25 mouse cellular contexts compared by ENCODE assay signal in genomic region chr7:126802134-126802889, GRCm38 (mm10). TPM values are rescaled to one million over a fixed set of nuclear protein-coding genes. Genes with fewer than 3 reads are reported as not detected.
DNase-seq lines count a peak whose midpoint lies in the region; ATAC-seq and TF ChIP-seq lines count a peak whose summit lies in the region.
"Had no signal": no experiment of that assay in that cellular context is flagged by ENCODE, and none has a peak within 500 bp of the region (broad histone marks: within the 10 kb centered on the region; RNA-seq: fewer than 3 reads in every experiment).

No protein-coding gene starts in this region.

- H3K27ac ChIP-seq in heart, embryonic 13.5 days (replicated peaks): peak overlapping the region; percentile 39; the same call in 1 of the 2 replicates
- no peak overlapping the region for H3K27ac ChIP-seq in heart, embryonic 11.5 days (ENCODE audit: low read depth, low read length)
- H3K27ac ChIP-seq in gastrocnemius, adult 2 months: peak overlapping the region; percentile 99
- H3K27ac ChIP-seq in macrophage: peak overlapping the region; percentile 31
- H3K27ac ChIP-seq: embryonic facial prominence, embryonic 10.5 days; forebrain, embryonic 15.5 days; heart, embryonic 10.5 days; kidney, postnatal 0 days; layer of hippocampus, adult 2 months; liver, embryonic 13.5 days; lung, embryonic 15.5 days; neural tube, embryonic 15.5 days had no signal

- H3K9me3 ChIP-seq in heart, embryonic 13.5 days: no peaks in the 10 kb centered on the region
- H3K9me3 ChIP-seq in heart, embryonic 11.5 days (replicated peaks; ENCODE audit: control insufficient read depth, low read length): no peaks in the 10 kb centered on the region
- H3K9me3 ChIP-seq: embryonic facial prominence, embryonic 10.5 days; forebrain, embryonic 15.5 days; heart, embryonic 10.5 days; liver, embryonic 13.5 days; lung, embryonic 15.5 days; neural tube, embryonic 15.5 days had no signal

- H3K36me3 ChIP-seq in heart, embryonic 13.5 days: peaks cover 29% of the 10 kb centered on the region
- peaks cover 2% of the 10 kb centered on the region for H3K36me3 ChIP-seq in heart, embryonic 11.5 days (ENCODE audit: control insufficient read depth, insufficient read depth, low read length)
- H3K36me3 ChIP-seq in macrophage (ENCODE audit: inconsistent target): peaks cover under 1% of the 10 kb centered on the region; the same call in 1 of the 2 replicates
- H3K36me3 ChIP-seq: neural tube, embryonic 15.5 days had no signal

- H3K4me1 ChIP-seq in heart, embryonic 13.5 days: peaks cover 32% of the 10 kb centered on the region
- H3K4me1 ChIP-seq in heart, embryonic 11.5 days (ENCODE audit: control insufficient read depth, insufficient read depth, low read length): peaks cover 12% of the 10 kb centered on the region

- DNase-seq in adrenal gland, adult 8-10 months: peak; percentile 62
- peak; percentile 91 for DNase-seq in gastrocnemius, adult 2 months
- no peak for DNase-seq in frontal cortex, postnatal 25 days (ENCODE audit: low spot score in 2 of 2)
- DNase-seq in lung, postnatal 10 days: no peak
- DNase-seq: cerebellum, postnatal 25 days; liver, embryonic 13.5 days; right cerebral cortex, postnatal 4 days had no signal

- H3K27me3 ChIP-seq in heart, embryonic 13.5 days (replicated peaks): no peaks in the 10 kb centered on the region
- no peaks in the 10 kb centered on the region for H3K27me3 ChIP-seq in heart, embryonic 11.5 days (ENCODE audit: control insufficient read depth, insufficient read depth, low read length)
- H3K27me3 ChIP-seq: forebrain, embryonic 15.5 days; liver, embryonic 13.5 days; lung, embryonic 15.5 days; neural tube, embryonic 15.5 days had no signal

- intact Hi-C loops in gastrocnemius, adult 2 months (cut with DNase I): loop anchor here (5.0 kb wide), 1 partner anchor 410 kb away; no protein-coding TSS in a partner anchor

- WGBS in heart, embryonic 13.5 days: 79% methylated on average over 11 of the region's 11 CpGs
- 77% methylated on average over 11 of the region's 11 CpGs for WGBS in heart, embryonic 11.5 days (ENCODE audit: insufficient replicate concordance)
- 89% methylated on average over 11 of the region's 11 CpGs for WGBS in macrophage (ENCODE audit: missing documents)

- no peak for ATAC-seq in heart, embryonic 13.5 days (ENCODE audit: extremely low read depth, insufficient number of reproducible peaks, low FRiP score, low TSS enrichment)
- no peak for ATAC-seq in heart, embryonic 11.5 days (replicated peaks; ENCODE audit: insufficient number of reproducible peaks, low FRiP score, low TSS enrichment)
- no peak for ATAC-seq in cerebellum, adult (ENCODE audit: insufficient number of reproducible peaks, low FRiP score, low TSS enrichment)
- ATAC-seq: forebrain, embryonic 15.5 days; hindbrain, embryonic 16.5 days; intestine, postnatal 0 days had no signal

- H3K9ac ChIP-seq in heart, embryonic 13.5 days: peak overlapping the region; percentile 28; the same call in 1 of the 2 replicates
- H3K9ac ChIP-seq in heart, embryonic 11.5 days (ENCODE audit: low read depth, low read length): no peak overlapping the region
- H3K9ac ChIP-seq: forebrain, embryonic 15.5 days; liver, embryonic 13.5 days; lung, embryonic 15.5 days; neural tube, embryonic 15.5 days had no signal

- no peak overlapping the region for H3K4me3 ChIP-seq in heart, embryonic 13.5 days
- no peak overlapping the region for H3K4me3 ChIP-seq in heart, embryonic 11.5 days (ENCODE audit: low read depth, low read length)
- H3K4me3 ChIP-seq in gastrocnemius, adult 2 months: peak overlapping the region; percentile 93
- H3K4me3 ChIP-seq in macrophage (ENCODE audit: inconsistent target): no peak overlapping the region
- H3K4me3 ChIP-seq: embryonic facial prominence, embryonic 10.5 days; forebrain, embryonic 15.5 days; heart, embryonic 10.5 days; layer of hippocampus, adult 2 months; liver, embryonic 13.5 days; lung, embryonic 15.5 days; neural tube, embryonic 15.5 days had no signal

- peaks cover 15% of the 10 kb centered on the region for H3K79me2 ChIP-seq in macrophage (ENCODE audit: inconsistent target)

- H3K4me2 ChIP-seq in heart, embryonic 13.5 days: no peak overlapping the region
- H3K4me2 ChIP-seq in heart, embryonic 11.5 days: no peak overlapping the region
- H3K4me2 ChIP-seq: forebrain, embryonic 15.5 days; liver, embryonic 13.5 days; lung, embryonic 15.5 days; neural tube, embryonic 15.5 days had no signal

- no peak for TF ChIP-seq CTCF in gastrocnemius, adult 2 months (IDR thresholded peaks at IDR 0.05)

RNA-seq across cellular contexts. Expression of gene Fam57b, which starts 4.8 kb away (rescaled TPM):
- 0.29 and 0.32 TPM in 2 replicates for polyA plus RNA-seq in heart, embryonic 13.5 days (2015; fragmentation: Nextera tagmentation; extraction: Ambion mirVana)
- polyA plus RNA-seq in heart, embryonic 11.5 days (2014; fragmentation: Nextera tagmentation; extraction: Ambion mirVana): 0.40 and 0.41 TPM in 2 replicates
- total RNA-seq in adrenal gland, adult 8-10 months (2022): 10 to 100 TPM in 3 of 4 experiments, 1 to 10 TPM in 1; 9.4 to 16.7 (median 13.8) TPM
- 10 to 100 TPM; 61.1 to 64.6 TPM for total RNA-seq in gastrocnemius, adult 2 months (2021)
- under 1 TPM in 4 of 26 experiments, not detected in 22; 0.44 to 0.57 (median 0.46) TPM for total RNA-seq in macrophage (2018; cell fraction: chromatin; rRNA removed)
- total RNA-seq in macrophage (2018; cell fraction: cytosol; rRNA removed): under 1 TPM in 14 of 26 experiments, not detected in 12; 0.06 to 0.30 (median 0.18) TPM
- total RNA-seq in macrophage (2018; cell fraction: nucleus; rRNA removed): 1 to 10 TPM in 1 of 26 experiments, under 1 TPM in 10, not detected in 15; 0.24 to 1.2 (median 0.49) TPM
- polyA plus RNA-seq in macrophage (2018): 0.17 to 0.25 TPM in 2 of 3 replicates, not detected in the other
- total RNA-seq: monocyte, adult 5-6 weeks had no signal

RNA-seq across cellular contexts. Expression of gene Ppp4c, which starts 10.0 kb away (rescaled TPM):
- polyA plus RNA-seq in heart, embryonic 13.5 days (2015; fragmentation: Nextera tagmentation; extraction: Ambion mirVana): 151 and 166 TPM in 2 replicates
- 204 and 213 TPM in 2 replicates for polyA plus RNA-seq in heart, embryonic 11.5 days (2014; fragmentation: Nextera tagmentation; extraction: Ambion mirVana)
- 100 to 1,000 TPM in 1 of 4 experiments, 10 to 100 TPM in 3; 85.9 to 100 (median 94.9) TPM for total RNA-seq in adrenal gland, adult 8-10 months (2022)
- total RNA-seq in gastrocnemius, adult 2 months (2021): 10 to 100 TPM; 22.8 to 25.7 TPM
- total RNA-seq in macrophage (2018; cell fraction: chromatin; rRNA removed): 100 to 1,000 TPM; 229 to 414 (median 301) TPM
- 100 to 1,000 TPM; 114 to 160 (median 137) TPM for total RNA-seq in macrophage (2018; cell fraction: cytosol; rRNA removed)
- 100 to 1,000 TPM; 130 to 231 (median 195) TPM for total RNA-seq in macrophage (2018; cell fraction: nucleus; rRNA removed)
- 62.0 to 139 TPM (median 129 TPM) in 3 replicates for polyA plus RNA-seq in macrophage (2018)

RNA-seq across cellular contexts. Expression of gene Tbx6, which starts 21.0 kb away (rescaled TPM):
- 0.32 and 0.33 TPM in 2 replicates for polyA plus RNA-seq in heart, embryonic 13.5 days (2015; fragmentation: Nextera tagmentation; extraction: Ambion mirVana)
- polyA plus RNA-seq in heart, embryonic 11.5 days (2014; fragmentation: Nextera tagmentation; extraction: Ambion mirVana): 0.31 and 0.45 TPM in 2 replicates
- total RNA-seq in adrenal gland, adult 8-10 months (2022): under 1 TPM in 3 of 4 experiments, not detected in 1; 0.35 to 0.74 (median 0.56) TPM
- total RNA-seq in gastrocnemius, adult 2 months (2021): under 1 TPM; 0.42 to 0.48 TPM
- total RNA-seq in macrophage (2018; cell fraction: chromatin; rRNA removed): 1 to 10 TPM in 12 of 26 experiments, under 1 TPM in 7, not detected in 7; 0.45 to 3.9 (median 1.1) TPM
- total RNA-seq in macrophage (2018; cell fraction: cytosol; rRNA removed): under 1 TPM in 15 of 26 experiments, not detected in 11; 0.05 to 0.39 (median 0.15) TPM
- total RNA-seq in macrophage (2018; cell fraction: nucleus; rRNA removed): 1 to 10 TPM in 11 of 26 experiments, under 1 TPM in 14, not detected in 1; 0.23 to 6.2 (median 0.81) TPM
- 0.19 to 0.25 TPM in 2 of 3 replicates, not detected in the other for polyA plus RNA-seq in macrophage (2018)

RNA-seq across cellular contexts. Expression of gene Ypel3, which starts 25.6 kb away (rescaled TPM):
- polyA plus RNA-seq in heart, embryonic 13.5 days (2015; fragmentation: Nextera tagmentation; extraction: Ambion mirVana): 79.1 and 86.2 TPM in 2 replicates
- 79.6 and 84.9 TPM in 2 replicates for polyA plus RNA-seq in heart, embryonic 11.5 days (2014; fragmentation: Nextera tagmentation; extraction: Ambion mirVana)
- 100 to 1,000 TPM; 114 to 148 (median 125) TPM for total RNA-seq in adrenal gland, adult 8-10 months (2022)
- total RNA-seq in gastrocnemius, adult 2 months (2021): 10 to 100 TPM; 74.6 to 93.1 TPM
- total RNA-seq in macrophage (2018; cell fraction: chromatin; rRNA removed): 100 to 1,000 TPM in 8 of 26 experiments, 10 to 100 TPM in 18; 14.8 to 230 (median 79.5) TPM
- total RNA-seq in macrophage (2018; cell fraction: cytosol; rRNA removed): 100 to 1,000 TPM in 12 of 26 experiments, 10 to 100 TPM in 14; 32.4 to 175 (median 76.1) TPM
- total RNA-seq in macrophage (2018; cell fraction: nucleus; rRNA removed): 100 to 1,000 TPM in 8 of 26 experiments, 10 to 100 TPM in 18; 23.9 to 225 (median 71.2) TPM
- 40.6 to 227 TPM (median 90.3 TPM) in 3 replicates for polyA plus RNA-seq in macrophage (2018)

RNA-seq across cellular contexts. Expression of gene 4930451I11Rik, which starts 29.1 kb away (rescaled TPM):
- polyA plus RNA-seq in heart, embryonic 13.5 days (2015; fragmentation: Nextera tagmentation; extraction: Ambion mirVana): not detected in 2 replicates
- polyA plus RNA-seq in heart, embryonic 11.5 days (2014; fragmentation: Nextera tagmentation; extraction: Ambion mirVana): not detected in 2 replicates
- total RNA-seq in adrenal gland, adult 8-10 months (2022): not detected
- not detected for total RNA-seq in gastrocnemius, adult 2 months (2021)
- not detected for total RNA-seq in macrophage (2018; cell fraction: chromatin; rRNA removed)
- total RNA-seq in macrophage (2018; cell fraction: cytosol; rRNA removed): not detected
- total RNA-seq in macrophage (2018; cell fraction: nucleus; rRNA removed): not detected
- not detected in 3 replicates for polyA plus RNA-seq in macrophage (2018)
- total RNA-seq: gastrocnemius, postnatal 4 days; heart, postnatal 25 days; layer of hippocampus, adult 2 months; left cerebral cortex, postnatal 36 days; megakaryocyte-erythroid progenitor cell, adult 5-6 weeks; monocyte, adult 5-6 weeks had no signal
- polyA plus RNA-seq: embryonic facial prominence, embryonic 10.5 days; forebrain, embryonic 15.5 days; heart, embryonic 10.5 days; intestine, postnatal 0 days; liver, embryonic 13.5 days; lung, embryonic 15.5 days; neural tube, embryonic 15.5 days had no signal

Comparison
In these comparisons a context has a peak if more than half of its experiments do, and no peak if none do; other contexts are left out.
1. DNase-seq: peak in adrenal gland, adult 8-10 months (single experiment) and gastrocnemius, adult 2 months (single experiment); none in frontal cortex, postnatal 25 days (0 of 2) and lung, postnatal 10 days (single experiment).